Mouse (Mus musculus): ENCODE data around the gene Abca14. TPM values are rescaled to one million over a fixed set of nuclear protein-coding genes. Genes with fewer than 3 reads are reported as not detected.
"Not testable (repeated sequence)": the region's sequence is repeated elsewhere in the genome, so short reads cannot be mapped to it uniquely, and the experiment has no call there.

Gene Abca14
- total RNA-seq, 2 experiments from 2014 or later: not detected

DNA sequence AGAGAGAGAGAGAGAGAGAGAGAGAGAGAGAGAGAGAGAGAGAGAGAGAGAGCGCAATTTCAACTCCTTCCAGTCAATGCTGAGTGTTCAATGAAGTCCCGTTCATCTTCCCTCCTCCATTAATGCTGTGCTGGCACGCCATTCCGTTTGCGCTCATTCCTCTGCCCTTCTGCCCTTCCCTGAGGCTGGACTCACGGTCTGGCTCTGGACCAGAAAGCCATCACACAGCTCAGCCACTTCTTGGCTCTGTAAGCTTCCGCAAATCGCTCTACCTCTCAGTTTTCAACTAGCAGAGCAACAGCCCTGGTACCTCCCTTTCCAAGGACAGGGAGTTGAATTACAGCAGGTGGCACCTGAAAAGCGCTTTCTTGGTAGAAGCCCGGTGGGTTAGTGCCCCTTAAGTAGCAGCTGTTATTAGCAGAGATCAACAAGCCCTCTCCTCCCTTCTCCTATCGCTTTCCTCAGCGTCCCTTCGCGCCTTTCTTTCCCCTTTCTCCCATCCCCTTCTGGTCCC, 2.5 kb upstream of the Abca14 start:
- DNase-seq (ENCODE audit: low spot score in 2 of 2): no peak

DNA sequence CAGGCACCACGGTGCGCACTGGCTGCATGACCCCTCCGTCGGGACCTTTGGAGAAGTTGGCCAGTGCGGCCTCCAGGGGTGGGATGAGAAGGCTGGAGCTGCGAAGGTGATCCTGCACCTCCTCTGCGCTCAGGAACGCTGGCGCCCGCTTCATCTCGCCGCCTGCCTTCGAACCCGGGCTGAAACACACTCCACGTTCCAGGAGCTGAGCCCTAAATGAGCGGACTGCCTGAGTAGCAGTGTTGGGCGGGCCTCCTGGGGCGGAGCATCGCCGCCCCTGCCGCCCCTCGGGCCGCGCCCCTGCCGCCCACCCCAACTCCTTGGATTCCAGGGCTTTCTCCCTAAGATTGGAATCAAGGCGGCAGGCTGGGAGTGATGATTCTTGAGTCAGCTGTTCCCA, 2.0 kb upstream of the Abca14 start, which contains the start of gene Crym:
Gene Crym (minus strand): TSS at position 341 of the 400 bp plus-strand sequence.
- DNase-seq (ENCODE audit: low spot score in 2 of 2): no peak

DNA sequence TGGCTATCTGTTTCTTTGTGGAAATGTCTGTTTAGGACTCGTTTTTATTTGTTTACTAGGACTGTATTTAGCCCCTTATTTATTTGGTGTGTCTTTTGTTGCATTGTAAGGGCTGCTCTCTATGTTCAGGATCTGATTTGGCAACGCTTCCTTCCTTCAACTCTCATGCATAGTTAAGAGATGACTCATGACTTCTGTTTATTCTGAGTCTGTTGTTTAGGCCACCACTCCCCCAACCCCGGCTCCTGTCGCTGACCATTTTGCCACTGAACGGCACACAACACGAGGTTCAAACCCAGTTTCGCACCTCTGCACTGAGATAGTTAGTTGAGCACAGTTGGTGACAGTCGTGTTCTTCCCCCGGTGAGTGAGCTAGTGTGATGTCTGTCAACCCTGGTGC, 2.2 kb downstream of the Abca14 start:
- no peak for DNase-seq (ENCODE audit: low spot score in 2 of 2)

DNA sequence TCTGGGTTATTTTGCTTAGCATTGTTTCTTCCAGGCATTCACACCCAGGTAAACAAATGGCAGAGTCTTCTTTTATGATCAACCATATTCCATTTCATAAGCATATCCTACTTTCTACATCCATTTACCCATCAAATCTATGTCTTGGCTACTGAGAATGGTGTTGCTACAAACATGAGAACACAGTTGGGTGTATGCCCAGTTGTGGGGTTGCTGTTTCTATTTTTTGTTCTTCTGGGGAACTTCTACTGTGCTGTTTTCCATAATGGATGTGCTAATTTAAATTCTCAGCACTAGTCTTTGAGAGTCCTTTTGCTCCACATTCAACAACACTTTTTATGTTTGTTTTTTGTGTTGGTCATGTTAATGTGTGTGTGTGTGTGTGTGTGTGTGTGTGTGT, 24.8 kb downstream of the Abca14 start:
- no peak for DNase-seq (ENCODE audit: low spot score in 2 of 2)

DNA sequence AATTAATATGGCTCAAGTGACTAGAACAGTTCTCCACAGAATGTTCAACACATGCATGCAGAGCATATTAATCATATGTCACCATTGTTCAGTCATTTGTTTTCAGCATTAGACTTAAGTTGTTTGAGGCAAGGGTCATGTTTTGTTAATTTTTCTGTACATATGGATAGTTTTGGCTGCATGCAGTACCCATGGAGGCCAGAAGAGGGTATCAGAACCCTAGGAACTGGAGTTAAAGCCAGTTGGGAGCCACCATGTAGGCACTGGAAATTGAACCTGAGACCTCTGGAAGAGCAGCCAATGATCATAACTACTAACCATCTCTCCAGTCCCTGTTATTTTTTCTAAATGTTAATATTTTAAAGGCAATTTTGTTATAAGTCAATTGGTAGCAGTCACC, 37.3 kb downstream of the Abca14 start:
- no peak for DNase-seq (ENCODE audit: low spot score in 2 of 2)

DNA sequence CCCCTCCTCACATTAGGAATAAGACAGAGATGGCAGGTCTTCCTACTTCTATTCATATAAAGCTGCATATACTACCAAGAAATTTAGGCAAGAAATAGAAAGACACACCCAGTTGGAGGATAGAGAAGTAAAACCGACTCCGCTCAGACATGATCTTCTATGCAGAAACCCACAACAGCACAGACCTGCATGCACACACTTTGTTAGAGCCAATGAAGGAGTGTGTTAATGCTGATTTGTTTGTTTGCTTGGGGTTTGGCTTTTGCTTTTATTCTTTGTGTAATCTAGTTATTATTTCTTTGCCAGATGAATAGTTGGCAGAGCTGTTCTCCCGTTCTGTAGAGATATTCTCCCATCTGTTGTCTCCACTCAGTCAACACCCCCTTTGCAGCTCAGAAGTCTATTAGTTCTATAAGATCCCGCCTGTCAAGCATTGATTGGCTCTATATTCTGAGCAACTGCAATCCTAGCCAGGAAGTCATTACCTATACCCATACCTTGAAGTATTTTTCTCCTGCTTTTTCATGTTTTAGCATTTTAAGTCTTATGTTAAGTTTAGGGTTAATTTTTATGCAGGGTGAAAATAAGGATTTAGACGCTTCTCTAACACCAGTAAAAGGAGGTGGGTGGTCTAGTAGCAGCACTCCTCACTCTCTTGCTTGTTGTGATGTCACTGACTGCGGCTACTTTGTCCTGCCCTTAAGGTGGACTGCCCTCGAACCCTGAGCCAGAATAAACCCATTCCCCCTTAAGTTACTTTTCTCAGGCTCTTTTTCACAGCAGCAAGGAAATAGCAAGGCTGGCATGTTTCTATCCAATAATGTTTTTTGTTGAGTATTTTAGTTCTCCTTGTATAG, 67.6 kb downstream of the Abca14 start:
- DNase-seq (ENCODE audit: low spot score in 2 of 2): no peak

DNA sequence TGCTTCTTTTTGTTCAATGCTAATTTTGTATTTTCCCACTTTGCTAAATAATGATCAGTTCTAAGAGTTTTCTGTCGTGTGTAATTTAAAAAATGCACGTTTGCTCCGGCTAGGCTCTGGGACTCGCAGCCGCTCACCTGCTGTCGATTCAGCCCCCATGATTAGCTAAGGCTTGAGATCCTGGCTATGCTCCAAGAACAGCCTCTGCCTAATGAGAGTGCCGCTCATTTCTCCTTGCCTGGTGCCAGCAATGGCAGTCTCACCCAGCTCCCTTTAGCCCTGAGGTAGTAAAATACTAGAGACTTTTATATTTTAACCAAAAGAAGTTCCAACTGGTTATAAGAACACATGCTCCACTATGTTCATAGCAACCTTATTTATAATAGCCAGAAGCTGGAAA, 68.3 kb downstream of the Abca14 start:
- no peak for DNase-seq (ENCODE audit: low spot score in 2 of 2)

DNA sequence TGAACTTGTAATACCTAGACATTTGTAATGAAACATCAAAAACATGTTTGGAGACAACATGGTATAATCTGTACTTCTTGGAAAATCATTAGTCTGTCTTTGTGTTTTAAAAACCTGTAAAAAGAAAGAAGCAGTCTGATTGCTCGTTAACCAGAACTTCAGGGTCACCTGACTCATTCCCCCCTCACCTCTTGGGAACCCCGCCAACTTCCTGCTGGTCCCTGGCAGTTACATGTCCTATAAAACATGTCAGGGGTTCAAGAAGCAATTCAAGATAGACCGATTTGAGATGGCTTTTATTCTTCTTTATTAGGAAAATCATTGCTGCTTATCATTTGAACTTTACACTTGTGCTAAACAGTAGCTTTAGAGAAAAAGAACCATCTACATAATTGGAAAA, 81.5 kb downstream of the Abca14 start:
- DNase-seq (ENCODE audit: low spot score in 2 of 2): no peak

DNA sequence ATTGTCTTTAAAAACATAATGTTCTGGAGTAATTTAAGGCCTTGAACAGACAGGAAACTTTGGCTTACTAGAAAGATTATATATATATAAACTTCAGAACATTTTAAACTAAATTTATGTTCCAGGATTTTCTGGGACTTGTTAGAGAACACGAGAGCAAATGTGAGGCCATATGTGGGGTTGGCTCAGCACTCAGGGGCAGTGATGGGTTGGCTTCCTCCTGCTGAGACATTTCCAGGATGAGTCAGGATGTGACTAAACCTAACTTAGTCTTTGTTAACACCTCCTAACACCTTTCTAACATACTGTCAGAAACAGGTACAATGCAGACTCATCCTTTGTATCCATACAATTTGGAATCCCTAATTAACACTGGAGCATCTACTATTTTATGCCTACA, 112.3 kb downstream of the Abca14 start:
- no peak for DNase-seq (ENCODE audit: low spot score in 2 of 2)

DNA sequence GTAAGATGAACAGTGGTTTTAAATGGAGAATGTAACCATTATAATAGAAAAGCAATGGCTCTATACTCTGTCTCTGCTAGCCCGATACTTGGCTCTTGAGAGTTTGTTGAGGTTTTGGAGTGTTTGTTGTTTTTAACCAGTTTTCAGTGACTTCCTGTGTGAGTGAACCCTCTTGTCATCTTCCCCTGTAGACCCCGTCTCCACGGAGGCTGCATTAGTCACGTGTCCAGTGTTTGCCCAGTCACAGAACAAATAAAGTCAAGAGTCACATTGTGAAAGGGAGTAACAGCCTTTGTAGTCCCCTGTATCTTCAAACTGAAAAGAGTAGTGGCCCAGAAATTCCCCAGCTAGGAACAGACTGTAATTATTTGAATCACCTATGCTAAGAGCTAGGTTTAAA, 119.2 kb downstream of the Abca14 start:
- no peak for DNase-seq (ENCODE audit: low spot score in 2 of 2)

DNA sequence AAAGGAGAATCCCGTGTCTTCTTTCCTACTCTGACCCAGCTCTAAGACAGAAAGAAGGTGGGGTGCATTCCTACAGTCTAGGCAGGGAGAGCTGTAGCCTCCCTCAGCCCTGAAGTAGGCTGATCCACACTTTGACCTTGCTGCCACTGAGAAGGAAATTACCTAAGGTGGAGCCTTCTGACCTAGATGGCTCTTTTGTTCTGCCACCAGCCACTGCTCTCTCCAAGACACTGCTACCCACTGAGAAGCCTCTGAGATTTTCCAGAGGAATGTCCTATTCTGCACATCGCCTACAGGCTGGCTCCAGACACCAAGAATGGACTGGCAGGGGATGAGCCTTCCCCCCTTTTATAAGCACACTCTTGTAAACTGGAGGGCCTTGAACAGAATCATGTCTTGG, 122.2 kb downstream of the Abca14 start:
- not testable (repeated sequence) for DNase-seq (ENCODE audit: low spot score in 2 of 2)

DNA sequence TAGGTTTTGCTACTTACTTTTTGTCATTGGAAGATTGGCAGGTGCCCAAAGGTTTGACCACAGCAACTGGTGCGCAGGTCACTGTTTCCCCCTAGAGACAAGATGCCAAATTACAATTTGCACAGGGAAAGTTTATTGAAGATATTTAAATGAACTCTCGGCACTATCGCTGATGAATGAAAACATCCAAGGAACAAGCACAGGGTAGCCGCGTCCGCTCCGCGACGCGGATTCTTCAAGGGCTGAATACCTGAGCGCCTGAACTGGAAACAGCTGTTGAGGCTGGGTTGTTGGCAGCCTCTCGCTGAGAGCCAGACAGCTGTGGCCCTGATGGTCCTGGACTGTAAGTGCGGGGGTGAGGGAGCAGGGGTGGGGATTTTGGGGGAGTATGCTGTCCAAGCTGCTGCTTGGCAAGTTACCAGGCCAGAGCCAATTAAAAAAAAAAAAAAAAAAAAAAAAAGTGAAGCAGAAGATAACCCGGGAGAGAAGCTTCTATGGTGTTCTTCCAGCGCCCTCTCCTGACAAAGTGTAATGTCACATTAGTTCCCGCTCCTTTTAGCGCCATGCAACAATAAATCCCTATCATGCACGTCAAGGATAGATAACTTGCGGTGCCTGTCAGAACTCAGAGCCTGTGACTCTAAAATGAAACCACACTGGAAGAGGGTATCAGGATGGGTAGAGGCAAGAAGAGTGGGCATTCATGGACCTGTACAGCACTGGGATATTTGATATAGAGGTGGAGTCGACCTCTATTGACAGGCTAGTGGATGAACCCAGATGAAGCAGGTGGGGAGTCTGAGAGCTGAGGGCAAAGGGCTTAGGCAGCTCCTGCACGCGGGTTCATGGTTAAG, 123.7 kb downstream of the Abca14 start:
- DNase-seq (ENCODE audit: low spot score in 2 of 2): no peak

DNA sequence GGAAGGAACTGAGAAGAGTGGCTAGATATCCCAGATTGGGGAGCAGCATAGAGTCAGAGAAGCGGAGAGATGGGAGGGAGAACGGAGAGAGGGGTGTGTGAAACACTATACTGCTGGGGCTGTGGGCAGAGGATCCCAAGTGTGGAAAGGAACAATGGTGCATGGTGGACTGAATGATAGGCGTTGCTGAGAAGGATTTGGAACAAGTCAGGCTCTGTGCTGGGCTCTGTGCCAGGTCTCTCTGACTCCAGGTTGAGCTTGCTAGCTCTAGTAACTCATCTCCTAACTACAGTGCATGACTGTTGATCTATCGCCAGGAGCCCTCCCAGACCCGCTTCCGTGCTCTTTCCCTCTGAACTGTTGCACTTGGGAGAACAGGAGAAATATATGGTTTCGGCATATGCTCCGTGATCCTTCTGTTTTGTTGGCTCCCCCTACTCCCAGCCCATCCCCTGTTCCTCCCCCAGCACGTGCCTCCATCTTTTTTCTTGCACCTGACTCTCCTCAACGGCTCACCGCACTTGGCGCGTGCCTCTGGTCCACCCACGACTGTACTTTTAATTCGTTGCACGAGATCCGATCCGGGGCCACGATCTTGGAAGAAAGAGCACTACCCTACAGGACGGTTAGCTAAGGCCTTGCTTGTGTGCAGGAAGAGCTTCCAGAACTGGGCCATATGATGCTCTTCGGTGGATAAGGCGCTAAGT, 124.5 kb downstream of the Abca14 start, which contains the start of gene Abca15:
Gene Abca15 (plus strand): TSS at position 584 of the 707 bp plus-strand sequence.
- peak in 1 of 2 experiments; percentile 16 for DNase-seq (ENCODE audit: low spot score in 2 of 2)

DNA sequence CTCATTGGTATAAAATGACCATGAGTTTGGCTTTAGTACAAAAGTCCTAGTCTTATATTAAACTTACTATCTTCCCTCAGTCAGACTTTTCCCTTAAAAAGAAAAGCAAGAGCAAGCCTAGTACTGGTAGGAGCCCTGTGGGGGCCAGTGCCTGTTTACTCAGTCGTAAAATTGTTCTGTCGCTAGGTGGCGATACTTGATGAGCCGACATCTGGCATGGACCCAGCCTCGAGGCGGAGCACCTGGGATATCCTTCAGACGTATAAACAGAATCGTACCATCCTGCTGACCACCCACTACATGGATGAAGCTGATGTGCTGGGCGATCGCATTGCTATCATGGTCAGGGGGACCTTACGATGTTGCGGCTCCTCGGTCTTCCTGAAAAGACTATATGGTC, 157.4 kb downstream of the Abca14 start:
- DNase-seq (ENCODE audit: low spot score in 2 of 2): no peak

Other genes starting within 250 kb of the Abca14 start
- gene Dnah3, start 108.7 kb upstream of the Abca14 start, total RNA-seq (2021): not detected
- gene Tmem159, start 101.6 kb upstream of the Abca14 start, total RNA-seq (2021): 10 to 100 TPM; 11.2 to 11.4 TPM
- 1 to 10 TPM; 1.4 to 2.2 TPM for gene Zp2, start 58.7 kb upstream of the Abca14 start, total RNA-seq (2021)
- gene Anks4b, start 30.1 kb upstream of the Abca14 start, total RNA-seq (2021): under 1 TPM; 0.10 TPM
- gene Crym, start 1.9 kb upstream of the Abca14 start, total RNA-seq (2021): 10 to 100 TPM; 20.3 to 22.2 TPM
- gene Abca15, start 124.7 kb downstream of the Abca14 start, total RNA-seq (2021): not detected
- gene Abca16, start 205.7 kb downstream of the Abca14 start, total RNA-seq (2021): not detected